Mouse (Mus musculus) cerebellum, postnatal 14 days (tissue): ENCODE measurements at regions not wholly inside any gene's neighbourhood (a gene's known extent, or its start where the extent isn't known, plus 50 kb on each side); places are given as distances from the start of the nearest gene placed in this dataset.

Experiments
- DNase-seq, 2 experiments: peaks; one replicate each; pipeline ENCODE4 v3.0.0; 2021; ENCODE audit warnings: mixed read lengths in 2 of 2

DNA sequence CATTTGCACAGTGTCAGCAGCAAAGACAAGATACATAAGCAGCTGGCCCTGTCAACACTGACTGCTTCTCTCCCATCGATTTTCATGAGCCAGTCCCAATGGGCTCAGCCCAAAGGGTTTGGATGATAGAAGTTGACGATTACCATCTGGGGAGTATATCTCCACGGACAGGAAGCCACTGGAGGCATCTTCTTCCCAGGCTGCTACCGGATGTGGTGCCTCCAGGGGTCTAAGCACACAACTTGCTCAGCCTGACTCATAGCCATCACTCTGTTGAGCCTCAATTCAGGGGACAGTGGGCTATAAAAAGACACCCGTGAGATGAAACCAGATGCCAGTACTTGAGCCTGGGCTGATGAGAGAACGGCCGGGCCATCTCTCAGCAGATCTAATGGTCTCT, 71.1 kb upstream of the Hif1a start:
- DNase-seq, result no peak

- no peak for DNase-seq
These were observed 70.5 kb upstream of the Hif1a start for GRCm38 (mm10) chr12:73830551-73831203.

- DNase-seq, result peak; percentile 11 to 18
These were observed 70.0 kb upstream of the Hif1a start for GRCm38 (mm10) chr12:73831204-73831595.

DNA sequence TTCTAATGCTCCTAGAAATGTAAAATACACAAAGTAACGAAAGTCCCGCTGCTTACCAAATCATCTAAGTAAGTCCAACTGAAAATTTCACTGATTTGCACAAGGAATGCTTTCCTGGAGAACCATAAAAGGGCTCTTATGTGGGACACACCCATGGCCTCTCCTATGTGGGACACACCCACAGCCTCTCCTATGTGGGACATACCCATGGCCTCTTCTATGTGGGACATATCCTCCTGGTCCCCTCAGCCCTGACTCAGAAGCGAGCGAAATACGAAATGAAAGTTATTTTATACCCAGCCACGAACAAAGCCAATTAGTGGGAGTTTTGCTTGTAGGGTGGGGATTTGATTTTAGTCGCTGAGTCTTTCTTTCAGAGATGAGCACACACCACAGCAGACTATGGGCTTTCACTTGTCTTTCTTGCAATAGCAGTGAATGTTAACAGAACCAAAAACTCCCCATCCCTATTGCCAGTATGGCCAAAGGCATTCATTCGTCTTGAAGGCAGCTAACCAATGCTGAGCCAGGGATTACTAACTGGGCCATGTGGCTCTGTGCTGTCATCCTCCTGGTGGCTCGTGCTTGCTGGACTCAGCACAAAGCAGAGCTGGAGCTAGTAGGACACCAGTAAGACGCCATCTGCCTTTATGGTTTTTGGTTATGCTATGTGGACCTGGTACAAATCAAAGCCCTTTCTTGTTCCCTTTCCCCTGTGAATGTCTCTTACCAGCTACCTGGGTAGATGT, 69.4 kb upstream of the Hif1a start:
- peak; percentile 42 to 48 for DNase-seq

GRCm38 (mm10) chr12:73832789-73833188, 68.4 kb upstream of the Hif1a start:
- peak; percentile 17 to 36 for DNase-seq

- no peak for DNase-seq
These were observed 65.0 kb upstream of the Hif1a start for GRCm38 (mm10) chr12:73836132-73836531.

GRCm38 (mm10) chr12:73837036-73837435, 64.1 kb upstream of the Hif1a start:
- DNase-seq, result no peak

DNA sequence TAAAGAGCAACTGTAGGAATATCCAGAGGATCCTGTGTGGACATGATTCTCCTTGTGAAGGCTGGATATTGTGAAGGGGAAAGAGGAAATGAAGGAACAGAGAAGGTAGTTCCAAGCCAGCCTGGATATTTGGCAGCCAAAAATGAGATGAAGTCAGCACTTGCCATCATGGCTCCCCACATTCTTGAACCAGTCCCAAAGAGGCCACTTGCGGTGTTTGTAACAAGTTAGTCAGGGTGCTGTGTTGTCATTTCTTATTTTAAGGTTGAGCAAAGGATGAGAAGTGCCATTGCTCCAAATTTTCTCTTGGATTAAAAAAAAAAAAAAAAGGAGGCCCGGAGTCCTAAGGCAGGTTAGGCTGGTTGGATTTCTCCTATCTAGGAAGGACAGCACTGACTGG, 63.3 kb upstream of the Hif1a start:
- DNase-seq, result no peak

DNA sequence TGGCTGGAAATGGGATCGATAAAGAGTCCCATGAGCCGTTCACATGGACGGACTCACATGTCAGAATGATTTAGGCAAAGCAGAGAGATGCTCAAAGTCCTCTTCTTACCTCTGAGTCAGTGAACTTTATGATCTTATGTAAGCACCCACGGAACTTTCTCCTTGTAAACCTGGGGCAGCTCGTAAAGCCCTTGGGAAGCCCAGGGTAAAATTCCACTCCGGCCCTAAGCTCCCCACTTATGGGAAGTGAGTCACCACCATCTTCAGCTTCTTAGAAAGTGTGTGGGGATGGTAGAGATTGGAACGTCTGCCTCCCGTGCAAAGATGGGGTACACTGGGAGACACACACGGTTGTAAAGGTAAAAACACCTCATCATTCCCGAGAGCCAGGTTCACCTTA, 62.8 kb upstream of the Hif1a start:
- no peak for DNase-seq

- DNase-seq, result no peak
These were observed 59.0 kb upstream of the Hif1a start for GRCm38 (mm10) chr12:73842000-73842675.

DNA sequence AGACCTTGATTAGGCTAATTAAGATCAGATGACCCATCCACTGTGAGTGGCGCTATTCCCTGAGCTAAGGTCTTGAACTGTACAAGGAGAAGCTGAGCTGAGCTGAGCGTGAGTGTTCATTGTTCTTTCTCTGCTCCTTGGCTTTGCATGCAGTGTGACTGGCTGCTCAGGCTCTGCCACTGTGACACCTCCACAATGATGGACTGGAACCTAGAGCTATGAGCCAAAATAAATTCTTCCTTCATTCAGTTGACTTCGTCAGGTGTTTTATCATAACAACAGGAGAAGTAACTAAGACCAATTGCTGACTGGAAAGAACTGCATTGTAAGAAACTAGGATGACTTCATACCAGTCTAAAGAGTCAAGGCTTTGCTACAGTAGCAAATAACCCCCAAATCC, 56.4 kb upstream of the Hif1a start:
- no peak for DNase-seq

- no peak for DNase-seq
These were observed 54.5 kb upstream of the Hif1a start for GRCm38 (mm10) chr12:73846672-73847071.

GRCm38 (mm10) chr12:73847336-73847735, 53.8 kb upstream of the Hif1a start:
- no peak for DNase-seq

DNA sequence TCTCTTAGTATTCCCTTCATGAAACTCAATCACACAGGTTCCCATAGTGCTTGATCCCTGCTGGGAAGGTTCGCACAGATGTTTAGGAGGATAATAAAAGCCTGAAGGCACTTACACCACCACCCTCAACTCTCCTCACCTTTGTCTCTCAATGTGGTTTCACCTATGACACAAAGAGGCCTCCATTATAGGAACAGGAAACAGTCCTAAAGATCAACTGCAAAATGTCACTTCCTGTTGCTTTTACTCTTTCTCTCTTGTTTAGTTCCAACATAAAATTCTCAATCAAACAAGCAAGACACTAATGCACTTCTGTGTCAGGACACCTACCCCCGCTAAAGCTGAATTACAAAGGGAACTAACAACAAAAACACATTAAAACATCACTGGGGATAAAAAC, 50.3 kb upstream of the Hif1a start:
- DNase-seq, result no peak
